ENCODE assay signal across 8 mouse cellular contexts in the genomic region with DNA sequence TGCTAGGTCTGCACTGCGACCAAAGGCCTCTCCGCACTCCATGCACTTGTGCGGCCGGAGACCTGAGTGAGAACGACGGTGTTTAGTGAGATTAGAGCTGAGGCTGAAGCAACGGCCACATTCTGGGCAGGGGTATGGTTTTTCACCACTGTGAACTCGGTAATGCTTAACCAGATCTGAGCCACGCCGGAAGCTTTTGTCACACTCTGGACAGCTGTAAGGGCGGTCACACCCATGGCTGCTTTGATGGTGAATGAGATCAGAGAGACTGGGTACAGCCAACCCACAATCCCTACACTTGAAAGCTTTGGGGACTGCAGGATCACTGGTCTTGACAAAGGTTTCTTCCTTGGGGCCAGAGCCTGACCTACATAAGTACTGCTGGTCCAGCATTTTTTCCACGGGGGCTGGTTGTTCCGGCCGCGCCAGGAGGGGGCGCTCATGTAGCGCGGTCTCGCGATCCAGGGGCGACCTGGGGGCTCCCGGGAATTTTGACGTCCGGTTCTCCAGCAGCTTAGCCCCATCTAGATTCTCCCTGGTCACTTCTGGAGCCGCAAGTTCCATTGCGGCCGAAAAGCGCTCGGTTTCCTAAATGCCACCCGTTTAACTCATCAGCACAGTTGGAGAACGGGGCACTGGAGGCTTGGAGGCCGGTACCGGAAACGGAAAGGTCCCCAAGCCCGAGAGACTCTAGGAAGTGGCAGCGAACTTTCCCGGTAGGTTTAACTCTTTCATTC. TPM values are rescaled to one million over a fixed set of nuclear protein-coding genes. Genes with fewer than 3 reads are reported as not detected.
A peak's percentile ranks its signal among the peaks of the same experiment; 100 is the strongest.
DNase-seq lines count a peak whose midpoint lies in the region; ATAC-seq and TF ChIP-seq lines count a peak whose summit lies in the region.

A gene (plus strand): TSS at position 487 of the 737 bp plus-strand sequence.

- H3K4me2 ChIP-seq in kidney, embryonic 15.5 days, result peak within 1 kb of the TSS; percentile 77

- H3K27ac ChIP-seq in heart, embryonic 10.5 days, result peak within 1 kb of the TSS; percentile 97
- peak within 1 kb of the TSS; percentile 99 for H3K27ac ChIP-seq in kidney, embryonic 15.5 days

- peak; percentile 83 for DNase-seq in brain, embryonic 14.5 days (ENCODE audit: low read depth)
- DNase-seq in heart, embryonic 10.5 days (ENCODE audit: low spot score), result peak; percentile 91
- DNase-seq in liver, result peak; percentile 86
- DNase-seq in monocyte, adult 2 months (ENCODE audit: low read depth in 1 of 2, low spot score in 2 of 2), result peak; percentile 59 to 70
- peak; percentile 70 to 76 for DNase-seq in spleen, postnatal 36 days (ENCODE audit: low spot score in 2 of 2)

- H3K36me3 ChIP-seq in C2C12 (ENCODE audit: control insufficient read depth, insufficient read depth), result peaks cover 12% of the 10 kb centered on the region
- peaks cover 34% of the 10 kb centered on the region for H3K36me3 ChIP-seq in heart, embryonic 10.5 days
- peaks cover 31% of the 10 kb centered on the region for H3K36me3 ChIP-seq in kidney, embryonic 15.5 days

- H3K79me2 ChIP-seq in C2C12 (ENCODE audit: control insufficient read depth, insufficient read depth), result peaks cover 16% of the 10 kb centered on the region

- H3ac ChIP-seq in C2C12 (ENCODE audit: control insufficient read depth, insufficient read length, low read depth), result peak within 1 kb of the TSS; percentile 92

- no peaks in the 10 kb centered on the region for H3K27me3 ChIP-seq in C2C12 (ENCODE audit: control insufficient read depth, insufficient read depth, insufficient read length)
- H3K27me3 ChIP-seq in heart, embryonic 10.5 days (ENCODE audit: insufficient read depth, poor library complexity, severe bottlenecking), result no peaks in the 10 kb centered on the region
- no peaks in the 10 kb centered on the region for H3K27me3 ChIP-seq in kidney, embryonic 15.5 days

- no peak for TF ChIP-seq POLR2A in brain, embryonic 14.5 days (IDR thresholded peaks at IDR 0.05; ENCODE audit: borderline replicate concordance, extremely low read depth, insufficient read depth, insufficient read length, poor library complexity, severe bottlenecking)

- no peaks in the 10 kb centered on the region for H3K9me3 ChIP-seq in heart, embryonic 10.5 days
- H3K9me3 ChIP-seq in kidney, embryonic 15.5 days (replicated peaks), result no peaks in the 10 kb centered on the region

- H3K79me3 ChIP-seq in C2C12 (ENCODE audit: low read depth), result peaks cover 5% of the 10 kb centered on the region

- ATAC-seq in erythroblast, adult 5-6 weeks (replicated peaks; ENCODE audit: low FRiP score, poor library complexity, severe bottlenecking), result peak; percentile 47
- ATAC-seq in kidney, embryonic 15.5 days (replicated peaks; ENCODE audit: low FRiP score), result peak; percentile 24

- H3K4me3 ChIP-seq in C2C12 (ENCODE audit: insufficient read depth, poor library complexity, severe bottlenecking), result peak within 1 kb of the TSS; percentile 79
- peak within 1 kb of the TSS; percentile 79 for H3K4me3 ChIP-seq in heart, embryonic 10.5 days
- peak within 1 kb of the TSS; percentile 74 for H3K4me3 ChIP-seq in kidney, embryonic 15.5 days (replicated peaks)

- 25% methylated on average over 37 of the region's 37 CpGs for WGBS in heart, embryonic 10.5 days
- WGBS in kidney, embryonic 15.5 days, result 25% methylated on average over 37 of the region's 37 CpGs

- H3K9ac ChIP-seq in kidney, embryonic 15.5 days, result peak within 1 kb of the TSS; percentile 75

- TF ChIP-seq CTCF in C2C12 (IDR thresholded peaks at IDR 0.05; ENCODE audit: control insufficient read depth, insufficient read depth, insufficient read length), result peak; percentile 76
- peak; percentile 80 for TF ChIP-seq CTCF in brain, embryonic 14.5 days (IDR thresholded peaks at IDR 0.05; ENCODE audit: borderline replicate concordance, extremely low read depth, insufficient read depth, insufficient read length)

- H3K4me1 ChIP-seq in heart, embryonic 10.5 days, result peaks cover 23% of the 10 kb centered on the region
- H3K4me1 ChIP-seq in kidney, embryonic 15.5 days, result peaks cover 22% of the 10 kb centered on the region

TF ChIP-seq in C2C12, 6 proteins besides CTCF, POLR2A, EP300 and RAD21:
- no peak for TF ChIP-seq FOSL1 (IDR thresholded peaks at IDR 0.05; ENCODE audit: insufficient read depth, low read length, poor library complexity, severe bottlenecking)
- no peak for TF ChIP-seq MYOD1 (IDR thresholded peaks at IDR 0.05; ENCODE audit: control insufficient read depth, insufficient read length, low read depth)
- no peak for TF ChIP-seq MYOG (IDR thresholded peaks at IDR 0.05; ENCODE audit: control insufficient read depth, extremely low read depth, insufficient read length)
- TF ChIP-seq CEBPB (IDR thresholded peaks at IDR 0.05; ENCODE audit: low read depth), result no peak
- no peak for TF ChIP-seq MAX (IDR thresholded peaks at IDR 0.05)
- TF ChIP-seq USF1 (IDR thresholded peaks at IDR 0.05; ENCODE audit: low read depth), result no peak

RNA-seq across cellular contexts. Expression of the gene that starts here (rescaled TPM):
- polyA plus RNA-seq in C2C12 (2012; fragmentation: generic; extraction: Trizol), result 16.7 TPM
- polyA plus RNA-seq in brain, embryonic 14.5 days (2012; rRNA removed), result 17.3 and 17.8 TPM in 2 replicates
- 1.3 and 2.3 TPM in 2 replicates for total RNA-seq in erythroblast, adult 5-6 weeks (2015; ENCODE audit: low replicate concordance)
- total RNA-seq in erythroblast, adult 5-6 weeks (2017; ENCODE audit: low replicate concordance), result 2.2 and 4.0 TPM in 2 replicates
- polyA plus RNA-seq in heart, embryonic 10.5 days (2016; fragmentation: Nextera tagmentation; extraction: Ambion mirVana), result 16.6 and 17.5 TPM in 2 replicates
- 19.1 and 21.1 TPM in 2 replicates for polyA plus RNA-seq in kidney, embryonic 15.5 days (2015; fragmentation: Nextera tagmentation; extraction: Ambion mirVana)

Comparison
In these comparisons a context has a peak if more than half of its experiments do, and no peak if none do; other contexts are left out.
1. Peak in every context shown above with its lines: DNase-seq, ATAC-seq, H3K4me3 ChIP-seq and H3K27ac ChIP-seq.